29 mouse cellular contexts compared by ENCODE assay signal in genomic region chr13:72711136-72711535, GRCm38 (mm10).
DNase-seq lines count a peak whose midpoint lies in the region; ATAC-seq and TF ChIP-seq lines count a peak whose summit lies in the region.
"Had no signal": no experiment of that assay in that cellular context is flagged by ENCODE, and none has a peak within 500 bp of the region (broad histone marks: within the 10 kb centered on the region; RNA-seq: fewer than 3 reads in every experiment).

No protein-coding gene starts in this region.

- TF ChIP-seq EP300 in stomach, postnatal 0 days (optimal IDR thresholded peaks at IDR 0.05): peak; percentile 54

- no peaks in the 10 kb centered on the region for H3K36me3 ChIP-seq in midbrain, embryonic 10.5 days
- H3K36me3 ChIP-seq in midbrain, embryonic 13.5 days: no peaks in the 10 kb centered on the region
- H3K36me3 ChIP-seq in stomach, postnatal 0 days (ENCODE audit: control insufficient read depth, insufficient read depth, low read length): no peaks in the 10 kb centered on the region
- H3K36me3 ChIP-seq: embryonic facial prominence, embryonic 12.5 days; forebrain, embryonic 10.5 days; heart, embryonic 10.5 days; heart, embryonic 13.5 days had no signal

- no peak overlapping the region for H3K9ac ChIP-seq in midbrain, embryonic 13.5 days (replicated peaks)
- no peak overlapping the region for H3K9ac ChIP-seq in stomach, postnatal 0 days (ENCODE audit: low read length)
- H3K9ac ChIP-seq: embryonic facial prominence, embryonic 12.5 days; forebrain, embryonic 13.5 days; heart, embryonic 13.5 days; hindbrain, embryonic 14.5 days had no signal

- TF ChIP-seq CTCF in stomach, postnatal 0 days (IDR thresholded peaks at IDR 0.05; ENCODE audit: low read depth): no peak

- H3K4me2 ChIP-seq in midbrain, embryonic 13.5 days (replicated peaks): no peak overlapping the region
- no peak overlapping the region for H3K4me2 ChIP-seq in stomach, postnatal 0 days (replicated peaks; ENCODE audit: low read depth)
- H3K4me2 ChIP-seq: embryonic facial prominence, embryonic 12.5 days; forebrain, embryonic 13.5 days; hindbrain, embryonic 14.5 days had no signal

- no peak overlapping the region for H3K4me3 ChIP-seq in midbrain, embryonic 10.5 days
- H3K4me3 ChIP-seq in midbrain, embryonic 13.5 days (replicated peaks): no peak overlapping the region
- no peak overlapping the region for H3K4me3 ChIP-seq in stomach, postnatal 0 days (ENCODE audit: low read depth, low read length)
- H3K4me3 ChIP-seq: embryonic facial prominence, embryonic 12.5 days; erythroblast, embryonic 14.5 days; forebrain, embryonic 10.5 days; forebrain, embryonic 13.5 days; heart, adult 2 months; heart, embryonic 10.5 days; heart, embryonic 13.5 days had no signal

- WGBS in midbrain, embryonic 10.5 days: 82% methylated on average over 8 of the region's 8 CpGs
- WGBS in midbrain, embryonic 13.5 days: 73% methylated on average over 8 of the region's 8 CpGs
- WGBS in stomach, postnatal 0 days: 22% methylated on average over 8 of the region's 8 CpGs

- no peaks in the 10 kb centered on the region for H3K9me3 ChIP-seq in midbrain, embryonic 10.5 days (replicated peaks)
- no peaks in the 10 kb centered on the region for H3K9me3 ChIP-seq in midbrain, embryonic 13.5 days
- H3K9me3 ChIP-seq in stomach, postnatal 0 days (ENCODE audit: control insufficient read depth, low read length): no peaks in the 10 kb centered on the region
- H3K9me3 ChIP-seq: embryonic facial prominence, embryonic 12.5 days; forebrain, embryonic 10.5 days; forebrain, embryonic 13.5 days; heart, embryonic 10.5 days; heart, embryonic 13.5 days had no signal

- peak; percentile 9 for DNase-seq in embryo, embryonic 9.5 days (ENCODE audit: extremely low spot score)
- DNase-seq in embryo, embryonic 11 days: no peak
- no peak for DNase-seq in midbrain, embryonic 10.5 days (ENCODE audit: low spot score)
- peak; percentile 100 for DNase-seq in gonadal fat pad, adult 2 months (ENCODE audit: low read depth)
- DNase-seq in stomach, postnatal 0 days (ENCODE audit: low spot score): no peak
- no peak for DNase-seq in gastrocnemius, adult 18-20 months (ENCODE audit: low spot score)
- DNase-seq in lung, postnatal 25 days (ENCODE audit: low spot score): no peak
- DNase-seq: adrenal gland, adult 8-10 months; adrenal gland, postnatal 25 days; cerebellum, adult 11-12 months; cerebellum, adult 8-10 months; cerebellum, postnatal 10 days; cerebellum, postnatal 36 days; gastrocnemius, postnatal 25 days; heart, adult 2 months; heart, postnatal 14 days; heart, postnatal 4 days had no signal

- H3K4me1 ChIP-seq in midbrain, embryonic 10.5 days: peaks cover 29% of the 10 kb centered on the region
- H3K4me1 ChIP-seq in midbrain, embryonic 13.5 days (replicated peaks): peaks cover 6% of the 10 kb centered on the region
- no peaks in the 10 kb centered on the region for H3K4me1 ChIP-seq in stomach, postnatal 0 days (replicated peaks; ENCODE audit: control insufficient read depth, insufficient read depth)
- H3K4me1 ChIP-seq: embryonic facial prominence, embryonic 12.5 days; heart, embryonic 10.5 days had no signal

- peaks cover 55% of the 10 kb centered on the region for H3K27me3 ChIP-seq in midbrain, embryonic 10.5 days (ENCODE audit: low read depth, poor library complexity, severe bottlenecking)
- peaks cover 5% of the 10 kb centered on the region; the same call in 1 of the 2 replicates for H3K27me3 ChIP-seq in midbrain, embryonic 13.5 days
- H3K27me3 ChIP-seq in stomach, postnatal 0 days (ENCODE audit: control insufficient read depth, insufficient read depth, low read length): no peaks in the 10 kb centered on the region
- H3K27me3 ChIP-seq: embryonic facial prominence, embryonic 12.5 days; forebrain, embryonic 13.5 days; heart, embryonic 13.5 days had no signal

- H3K27ac ChIP-seq in midbrain, embryonic 10.5 days (replicated peaks): peak overlapping the region; percentile 19; the same call in 1 of the 2 replicates
- H3K27ac ChIP-seq in midbrain, embryonic 13.5 days: no peak overlapping the region
- H3K27ac ChIP-seq in stomach, postnatal 0 days (replicated peaks): peak overlapping the region; percentile 53; the same call in 1 of the 2 replicates
- H3K27ac ChIP-seq: embryonic facial prominence, embryonic 12.5 days; forebrain, embryonic 10.5 days; forebrain, embryonic 13.5 days; heart, adult 2 months; heart, embryonic 10.5 days; heart, embryonic 13.5 days; hindbrain, embryonic 14.5 days; hindbrain, postnatal 0 days had no signal

- no peak for ATAC-seq in midbrain, embryonic 13.5 days
- no peak for ATAC-seq in stomach, postnatal 0 days (ENCODE audit: low FRiP score, low TSS enrichment)
- ATAC-seq: activated CD4-positive, CD25-positive, alpha-beta regulatory T cell, adult 4 months; forebrain, embryonic 13.5 days; forebrain, embryonic 16.5 days; hindbrain, postnatal 0 days; intestine, postnatal 0 days had no signal

Comparison
In these comparisons a context has a peak if more than half of its experiments do, and no peak if none do; other contexts are left out.
1. DNase-seq: peak in embryo, embryonic 9.5 days (single experiment) and gonadal fat pad, adult 2 months (single experiment); none in embryo, embryonic 11 days (single experiment), midbrain, embryonic 10.5 days (single experiment), stomach, postnatal 0 days (single experiment), gastrocnemius, adult 18-20 months (single experiment) and lung, postnatal 25 days (single experiment).